Mouse (Mus musculus): Measurements from ENCODE around the gene Ssh3.

Gene Ssh3

DNA sequence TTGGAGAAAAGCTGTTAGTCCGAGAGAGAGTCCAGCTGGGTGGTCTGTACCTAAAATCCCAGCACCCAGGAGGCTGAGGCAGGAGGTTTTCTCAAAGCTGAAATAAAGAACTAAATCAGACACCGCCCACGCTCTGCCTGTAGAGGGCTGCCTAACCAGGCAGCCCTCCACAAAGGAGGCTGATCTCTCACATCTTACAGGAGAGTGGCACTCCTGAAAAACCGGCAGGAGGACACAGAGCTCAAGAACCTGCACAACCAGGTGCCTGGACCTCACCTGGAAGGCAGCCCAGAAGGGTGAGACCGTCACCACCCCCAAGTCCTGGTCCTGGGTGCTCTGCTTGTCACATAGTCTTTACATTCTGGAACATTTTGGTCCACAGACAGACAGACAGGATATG, 28.9 kb upstream of the Ssh3 start:
- no peak for DNase-seq (ENCODE audit: low read depth in 2 of 2, low spot score in 2 of 2)

DNA sequence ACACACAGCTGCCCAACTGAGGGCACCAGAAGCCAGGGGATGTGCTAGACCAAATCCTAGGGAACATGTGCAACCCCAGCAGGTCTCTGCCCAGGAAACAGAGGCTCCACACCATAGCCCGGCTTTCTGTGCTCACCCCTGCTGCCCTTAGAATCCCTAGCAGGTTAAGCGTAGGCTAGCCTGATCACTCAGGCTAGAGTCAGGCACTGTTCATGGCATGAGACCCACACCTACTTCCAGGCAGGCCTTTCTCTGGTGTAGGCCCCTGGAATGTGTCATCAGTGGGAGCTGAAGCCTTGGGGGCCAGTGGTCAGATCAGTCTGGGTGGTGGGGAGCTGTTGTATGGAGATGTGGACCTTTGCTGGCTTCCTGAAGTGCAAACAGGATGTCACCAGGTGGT, 27.6 kb upstream of the Ssh3 start:
- DNase-seq (ENCODE audit: low read depth in 2 of 2, low spot score in 2 of 2): no peak

DNA sequence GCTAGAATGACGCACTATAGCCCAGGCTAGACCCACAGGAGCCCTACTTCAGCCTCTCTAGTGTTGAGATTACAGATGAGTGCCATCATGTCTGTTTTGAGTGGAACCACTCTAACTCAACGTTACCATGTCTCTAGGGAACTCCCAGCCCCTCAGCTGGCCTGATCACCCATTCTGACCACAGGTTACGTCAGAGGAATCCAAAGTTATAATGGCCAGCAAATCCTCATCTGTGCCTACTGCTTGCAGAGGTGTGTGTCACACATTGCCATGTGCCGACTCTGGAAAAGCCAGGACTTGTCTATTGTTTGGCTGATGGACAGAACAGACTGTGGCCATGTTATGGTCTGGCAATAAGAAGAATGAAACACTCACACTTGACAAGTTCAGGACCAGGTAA, 26.4 kb upstream of the Ssh3 start:
- DNase-seq (ENCODE audit: low read depth in 2 of 2, low spot score in 2 of 2): no peak

DNA sequence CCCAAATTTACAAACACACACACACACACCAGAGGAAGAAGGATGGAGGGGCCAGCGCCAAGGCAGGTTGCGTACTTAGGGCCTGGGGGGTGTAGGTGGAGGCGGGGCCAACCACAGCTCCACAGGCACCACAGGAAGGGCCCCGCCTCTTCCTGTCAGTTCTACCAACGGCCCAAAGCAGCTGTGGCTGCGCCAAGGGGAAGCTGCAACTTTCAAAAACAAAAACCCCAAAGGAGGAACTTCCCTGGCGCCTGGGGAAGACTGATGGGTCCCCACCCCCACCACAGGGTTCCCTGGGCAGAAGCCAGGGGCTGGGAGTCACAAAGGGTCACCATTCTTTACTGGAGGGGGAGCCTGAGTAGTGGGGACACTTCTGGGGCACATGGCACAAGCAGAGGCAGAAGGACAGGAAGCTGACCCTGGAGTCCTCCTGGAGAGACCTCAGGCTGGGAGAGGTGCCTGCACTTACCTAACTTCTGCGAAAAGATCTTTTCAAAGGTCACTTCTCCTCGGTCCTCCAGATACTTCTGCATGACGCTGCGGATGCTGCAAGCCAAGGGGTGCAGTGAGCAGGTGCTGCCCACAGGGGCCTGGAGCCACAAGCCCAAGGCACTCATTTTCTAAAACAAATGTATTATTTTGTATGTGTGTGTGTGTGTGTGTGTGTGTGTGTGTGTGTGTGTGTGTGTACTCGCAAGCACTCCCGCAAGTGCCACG, 25.6 kb upstream of the Ssh3 start:
- DNase-seq (ENCODE audit: low read depth in 2 of 2, low spot score in 2 of 2): peak; percentile 62 to 74

DNA sequence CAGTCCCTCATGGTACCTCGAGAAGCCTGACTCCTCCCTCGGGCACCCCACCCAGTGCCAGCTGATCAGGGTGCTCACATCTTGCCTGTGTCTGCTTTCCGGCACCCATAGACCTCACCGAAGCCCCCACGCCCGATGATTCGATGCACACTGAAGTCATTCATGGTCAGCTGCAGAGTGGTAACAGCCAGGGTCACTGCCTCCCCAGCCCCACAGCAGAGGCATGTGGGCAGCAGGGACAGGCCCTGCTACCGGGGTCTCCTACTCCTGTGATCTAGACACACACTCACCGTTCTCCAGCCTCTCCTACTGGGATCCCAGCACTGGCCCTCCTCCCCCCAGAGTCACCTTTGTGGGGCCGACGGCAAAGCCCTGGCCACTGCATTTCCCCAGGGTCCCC, 22.2 kb upstream of the Ssh3 start:
- DNase-seq (ENCODE audit: low read depth in 2 of 2, low spot score in 2 of 2): no peak

DNA sequence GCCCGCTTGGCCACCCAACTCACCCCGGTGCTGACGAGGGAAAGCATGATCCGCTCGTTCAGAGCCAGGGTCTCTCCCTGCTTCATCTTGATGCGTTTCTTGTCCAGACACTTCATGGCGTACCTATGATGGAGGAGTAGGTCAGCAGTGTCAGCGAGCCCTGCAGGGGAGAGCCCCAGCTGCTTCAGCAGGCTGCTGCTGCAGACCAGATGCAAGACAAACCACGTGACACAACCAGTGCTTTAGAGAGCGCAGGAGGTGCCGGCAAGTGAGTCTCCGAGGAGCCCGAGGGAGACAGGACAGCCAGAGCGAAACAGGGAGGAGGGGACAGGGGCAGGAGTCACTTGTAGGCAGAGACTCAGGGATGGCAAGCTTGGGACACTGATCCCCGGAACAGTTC, 21.8 kb upstream of the Ssh3 start:
- no peak for DNase-seq (ENCODE audit: low read depth in 2 of 2, low spot score in 2 of 2)

DNA sequence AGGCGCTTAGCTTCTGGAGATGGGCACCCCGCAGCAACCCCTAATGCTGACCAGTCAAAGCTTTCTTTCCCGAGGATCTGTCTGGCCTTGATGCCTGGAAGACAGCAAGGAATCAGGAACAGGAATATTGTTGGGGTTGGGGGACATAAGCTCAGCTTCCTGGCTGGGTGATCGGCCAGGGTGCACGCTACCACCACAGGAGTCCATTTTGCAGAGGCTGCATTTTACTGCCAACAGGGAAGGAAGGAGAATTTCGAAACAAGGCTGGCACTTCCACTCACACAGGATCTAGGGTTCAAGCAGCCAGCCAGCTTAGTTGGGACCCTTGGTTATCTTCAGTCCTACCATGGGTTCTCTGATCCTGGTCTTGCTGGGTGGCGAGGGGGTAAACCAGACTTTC, 14.7 kb upstream of the Ssh3 start:
- DNase-seq (ENCODE audit: low read depth in 2 of 2, low spot score in 2 of 2): no peak

DNA sequence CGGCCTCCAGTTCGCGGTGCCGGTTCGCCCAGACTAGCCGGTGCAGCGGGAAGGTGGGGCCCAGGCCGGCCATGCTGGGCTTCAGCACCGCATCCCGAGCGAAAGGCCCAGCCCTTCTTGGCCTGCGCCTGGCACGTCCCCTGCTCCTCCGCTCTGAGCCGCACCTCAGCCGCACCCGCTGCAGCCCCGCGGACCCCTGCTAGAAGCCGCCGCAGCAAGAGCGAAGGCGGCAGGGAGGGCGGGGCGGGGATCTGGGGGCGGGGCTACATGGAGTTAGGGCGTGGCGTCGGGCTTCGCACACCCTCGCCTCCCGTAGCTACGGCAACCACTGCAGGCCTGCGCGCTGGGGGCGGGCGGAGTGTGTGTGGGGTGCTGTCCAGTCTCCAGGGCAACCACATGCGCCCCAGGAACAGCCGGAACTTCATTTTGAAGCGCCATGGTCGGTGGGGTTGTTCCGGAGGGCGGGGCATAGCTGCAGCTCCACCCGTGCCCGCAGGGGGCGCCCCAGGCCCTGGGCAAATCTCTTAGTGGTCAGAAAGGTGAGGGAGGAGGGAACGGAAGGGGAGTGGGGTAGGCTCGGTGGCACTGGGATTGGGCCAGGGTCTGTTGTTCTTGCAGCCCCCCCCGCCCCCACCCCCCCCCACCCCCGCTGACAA, 14.0 kb upstream of the Ssh3 start, which contains the start of gene Ankrd13d:
Gene Ankrd13d, minus strand, starts transcription at position 240 of the 656 bp plus-strand sequence.
- peak; percentile 92 to 94 for DNase-seq (ENCODE audit: low read depth in 2 of 2, low spot score in 2 of 2)

DNA sequence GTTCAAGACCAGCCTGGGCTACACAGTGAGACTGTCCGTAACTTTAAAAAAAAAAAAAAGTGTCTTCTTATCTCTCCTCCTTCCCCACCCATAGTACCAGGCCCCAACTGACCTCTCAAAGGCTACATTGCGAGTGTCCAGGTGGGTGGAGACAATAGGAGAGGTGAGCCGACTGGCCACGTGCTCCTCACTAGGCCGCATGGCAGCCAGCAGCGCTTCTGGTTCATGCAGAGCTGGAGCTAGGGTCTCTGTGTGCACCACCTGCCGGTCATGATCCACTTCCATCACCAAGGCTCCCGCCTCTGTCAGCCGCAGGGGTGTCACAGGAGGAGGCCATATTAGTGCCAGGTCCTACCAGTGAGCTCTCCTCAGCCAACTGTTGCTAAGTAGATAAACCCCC, 11.4 kb upstream of the Ssh3 start:
- DNase-seq (ENCODE audit: low read depth in 2 of 2, low spot score in 2 of 2): no peak

DNA sequence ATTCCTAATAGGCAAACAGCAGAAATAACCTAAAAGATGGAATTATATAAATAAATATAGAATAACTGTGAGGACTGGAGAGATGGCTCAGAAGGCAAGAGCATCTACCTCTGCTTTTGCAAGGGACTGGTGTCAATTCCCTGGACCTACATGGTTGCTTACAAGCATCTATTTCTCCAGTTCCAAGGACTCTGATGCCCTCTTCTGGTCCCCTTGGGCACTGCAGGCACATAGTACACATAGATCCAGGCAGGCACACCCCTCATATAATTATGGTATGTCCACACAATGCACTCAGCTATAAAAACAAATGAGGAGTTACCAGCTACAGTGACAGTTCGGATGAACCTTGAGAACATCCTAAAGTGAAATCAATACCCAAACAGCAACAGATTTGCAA, 10.5 kb upstream of the Ssh3 start:
- DNase-seq (ENCODE audit: low read depth in 2 of 2, low spot score in 2 of 2): peak in 1 of 2 experiments; percentile 43

DNA sequence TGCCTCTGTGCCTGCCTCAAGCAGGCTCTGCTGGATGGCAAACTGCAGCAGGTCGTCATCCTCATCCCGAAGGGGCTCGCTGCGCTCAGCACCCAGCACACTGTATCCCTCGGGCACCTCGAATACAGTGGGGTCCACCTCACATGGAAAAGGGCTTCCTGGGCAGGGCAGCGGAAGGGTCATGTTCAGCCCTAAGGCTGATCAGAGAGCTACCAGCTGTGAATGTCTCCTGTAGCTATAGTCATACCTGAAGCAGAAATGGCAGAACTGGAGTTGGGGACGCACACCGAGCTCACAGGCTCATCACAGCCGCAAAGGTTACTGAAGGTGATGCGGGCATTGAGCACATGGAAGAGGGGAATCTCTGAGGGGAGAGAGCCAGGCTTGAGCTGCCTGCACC, 2.0 kb upstream of the Ssh3 start:
- no peak for DNase-seq (ENCODE audit: low read depth in 2 of 2, low spot score in 2 of 2)

DNA sequence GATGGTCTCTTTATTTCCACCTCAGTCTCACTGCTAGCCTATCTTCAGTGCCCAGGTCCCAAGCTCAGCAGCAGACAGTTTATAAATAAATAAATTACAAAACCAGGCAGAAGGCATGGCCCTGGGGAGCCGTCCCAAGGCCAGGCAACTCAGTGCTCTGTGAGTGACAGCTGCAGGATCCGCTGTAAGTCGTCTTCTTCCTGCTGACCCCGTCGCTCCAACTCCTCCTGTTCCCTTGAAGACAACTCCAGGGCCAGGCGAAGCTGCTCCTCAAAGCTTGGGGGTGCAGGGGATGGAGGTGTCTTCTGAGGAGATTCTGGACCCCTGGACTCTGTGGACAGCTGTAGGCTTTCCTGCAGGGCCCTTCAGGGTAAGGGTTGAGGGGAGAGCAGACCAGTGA, 1.2 kb upstream of the Ssh3 start:
- DNase-seq (ENCODE audit: low read depth in 2 of 2, low spot score in 2 of 2): no peak

DNA sequence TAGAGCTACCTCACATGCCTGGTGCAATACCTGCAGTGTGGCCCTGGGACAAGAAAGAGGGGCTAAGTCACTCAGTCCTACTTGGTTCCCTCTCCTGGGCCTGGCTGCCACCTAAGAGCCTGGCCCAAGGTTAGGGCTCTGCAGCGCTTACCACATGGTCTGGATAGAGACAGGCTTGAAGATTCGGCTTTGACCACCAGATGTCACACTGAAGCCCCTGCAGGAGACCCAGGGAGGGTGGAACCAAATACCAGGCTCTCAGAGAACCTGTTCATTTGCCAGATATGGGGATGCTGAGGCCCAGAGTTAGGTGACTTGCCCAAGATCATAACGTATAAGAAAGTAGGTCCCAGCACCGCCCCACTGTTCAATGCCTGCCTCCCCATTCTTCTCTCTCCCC, 3.0 kb downstream of the Ssh3 start:
- no peak for DNase-seq (ENCODE audit: low read depth in 2 of 2, low spot score in 2 of 2)

DNA sequence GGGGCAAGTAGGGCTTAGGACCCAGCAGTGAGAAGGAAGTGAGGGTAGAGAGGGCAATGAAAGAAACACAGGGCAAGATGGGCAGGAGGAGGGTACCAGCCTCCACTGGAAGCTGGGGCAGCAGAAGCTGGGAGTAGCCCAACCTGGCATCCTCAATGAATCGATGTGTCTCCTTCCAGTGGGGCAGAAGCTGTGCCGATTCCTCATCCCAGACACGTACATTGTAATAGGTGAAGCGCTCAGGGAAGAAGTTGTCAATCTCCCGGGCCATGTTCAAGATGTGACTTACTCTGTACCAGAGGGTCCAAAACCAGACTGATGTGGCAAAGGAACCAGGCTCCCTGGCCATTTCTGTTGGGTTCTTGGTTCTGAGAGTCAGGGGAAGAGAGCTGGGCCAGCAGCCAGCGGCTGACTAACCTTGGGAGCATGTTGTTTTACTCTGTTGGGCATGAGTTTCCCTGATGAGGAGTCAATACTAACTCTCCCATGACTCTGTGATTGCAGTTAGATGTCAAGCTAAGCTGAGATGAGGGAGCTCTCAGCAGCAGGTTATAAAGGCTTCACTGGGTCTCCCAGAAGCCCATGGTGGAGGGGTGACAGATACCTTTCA, 4.7 kb downstream of the Ssh3 start:
- no peak for DNase-seq (ENCODE audit: low read depth in 2 of 2, low spot score in 2 of 2)

DNA sequence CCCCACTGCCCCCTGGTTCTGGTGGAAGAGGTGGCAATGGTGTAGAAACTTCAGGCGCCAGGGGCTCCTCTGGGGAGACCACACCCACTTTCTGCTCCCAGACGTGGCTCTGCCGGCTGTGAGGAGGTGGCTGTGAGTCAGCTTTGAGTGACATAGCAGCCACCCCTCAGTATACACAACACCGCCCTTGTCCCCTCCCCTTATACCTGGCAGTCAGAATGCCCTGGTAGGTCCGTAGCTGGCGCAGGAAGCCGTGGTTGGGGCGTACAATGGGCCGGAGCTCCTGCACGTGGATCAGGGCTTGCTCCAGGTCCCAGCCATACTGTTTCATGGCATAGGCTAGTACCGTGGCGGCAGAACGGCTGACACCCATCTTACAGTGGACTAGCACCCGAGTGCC, 5.3 kb downstream of the Ssh3 start:
- no peak for DNase-seq (ENCODE audit: low read depth in 2 of 2, low spot score in 2 of 2)

DNA sequence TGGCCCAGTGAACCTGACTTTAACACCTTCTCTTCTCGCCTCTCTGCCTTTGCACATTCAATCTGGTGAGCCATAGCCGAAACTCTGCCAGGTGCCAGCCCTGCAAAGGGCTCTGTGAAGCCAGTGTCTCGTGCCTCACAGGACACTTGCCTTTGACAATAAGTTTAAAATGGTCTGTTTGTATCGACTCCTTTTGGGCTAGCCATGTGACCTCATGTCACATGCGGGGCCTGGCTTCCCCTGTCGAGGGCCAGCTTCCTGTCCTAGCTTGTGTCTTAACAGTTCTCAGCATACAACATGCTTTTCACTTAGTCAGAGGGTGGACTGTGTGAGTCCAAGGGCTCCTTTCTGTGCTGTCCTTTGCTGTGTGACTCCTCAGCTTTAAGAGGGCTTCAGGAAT, 6.2 kb downstream of the Ssh3 start:
- DNase-seq (ENCODE audit: low read depth in 2 of 2, low spot score in 2 of 2): no peak

DNA sequence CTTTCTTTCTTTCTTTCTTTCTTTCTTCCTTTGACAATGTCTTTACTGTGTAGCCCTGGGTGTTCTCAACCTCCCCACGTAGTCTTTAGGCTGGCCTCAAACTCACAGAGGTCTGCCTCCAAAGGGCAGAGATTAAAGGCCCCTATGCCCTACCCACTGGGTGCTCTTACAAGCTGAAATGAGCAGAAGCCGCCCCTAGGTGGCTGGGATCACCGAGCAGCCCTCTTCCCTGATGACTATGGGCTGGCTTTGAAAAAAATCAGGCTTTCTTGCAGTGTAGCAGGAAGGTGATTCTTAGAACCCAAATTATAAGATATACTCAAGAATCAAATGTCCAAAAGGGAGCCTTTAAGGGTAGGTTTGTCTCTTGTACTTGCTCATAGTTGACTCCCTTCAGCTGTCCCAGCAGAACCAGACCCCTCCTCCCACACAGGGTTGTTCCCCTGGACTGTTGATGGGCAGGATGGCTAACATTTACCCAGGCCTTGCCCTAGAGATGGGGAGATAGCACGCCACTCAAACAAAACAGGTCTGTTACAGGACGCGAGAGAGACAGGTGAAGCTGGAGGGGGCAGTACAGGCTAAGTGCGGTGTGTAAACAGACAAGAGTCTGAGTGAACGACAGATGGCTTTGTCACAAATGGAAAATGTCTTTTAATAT, 7.8 kb downstream of the Ssh3 start:
- peak in 1 of 2 experiments; percentile 39 for DNase-seq (ENCODE audit: low read depth in 2 of 2, low spot score in 2 of 2)

DNA sequence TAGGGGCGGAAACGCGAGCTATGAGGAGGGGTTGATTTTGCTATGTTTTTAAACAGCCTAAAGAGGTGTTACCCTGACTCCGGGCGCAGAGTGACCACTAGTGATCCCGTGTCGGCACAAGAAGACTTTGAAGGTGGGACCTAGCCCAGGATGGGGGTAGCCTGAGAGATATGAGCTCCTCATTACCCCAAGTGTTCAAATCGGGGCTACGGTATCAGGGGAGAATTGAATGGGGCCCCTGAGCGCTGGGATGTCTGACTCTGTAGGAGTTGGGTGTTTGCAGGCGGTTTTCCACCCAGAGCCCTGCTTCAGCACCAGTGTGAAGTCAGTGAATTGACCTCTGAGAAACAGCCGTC, 11.1 kb downstream of the Ssh3 start:
- no peak for DNase-seq (ENCODE audit: low read depth in 2 of 2, low spot score in 2 of 2)

DNA sequence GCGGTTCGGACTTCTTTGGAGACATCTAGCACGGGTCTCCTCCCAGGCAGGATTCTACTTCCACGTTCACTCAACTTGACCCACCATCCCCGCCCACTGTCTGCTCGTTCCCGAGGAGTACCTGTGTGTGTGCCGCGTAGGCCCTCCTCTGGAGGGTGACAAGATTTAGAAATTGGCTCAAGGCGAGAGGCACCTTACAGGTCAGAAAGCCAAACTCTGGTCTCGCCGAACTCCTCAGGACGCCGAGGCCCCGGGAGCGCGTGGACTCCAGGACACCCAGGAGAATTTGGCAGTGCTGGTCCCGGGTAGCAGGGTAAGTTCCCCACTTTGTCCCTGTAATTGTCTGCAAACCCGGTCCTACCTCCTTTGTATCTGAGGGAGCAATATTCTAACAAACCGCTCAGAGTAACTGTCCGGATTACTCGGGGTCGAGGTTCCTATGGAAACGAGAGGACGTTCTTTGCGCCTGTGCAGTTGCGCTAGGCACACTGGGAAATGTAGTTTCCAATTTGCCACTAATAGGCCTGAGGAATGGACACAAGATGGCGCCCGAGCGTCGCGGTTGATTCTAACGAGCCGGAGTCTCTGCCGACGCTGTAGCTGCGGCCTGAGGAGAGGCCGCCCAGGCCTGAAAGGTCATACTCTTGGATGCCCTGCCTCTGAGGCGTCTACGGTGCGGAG, 11.6 kb downstream of the Ssh3 start:
- DNase-seq (ENCODE audit: low read depth in 2 of 2, low spot score in 2 of 2): peak; percentile 78 to 86

DNA sequence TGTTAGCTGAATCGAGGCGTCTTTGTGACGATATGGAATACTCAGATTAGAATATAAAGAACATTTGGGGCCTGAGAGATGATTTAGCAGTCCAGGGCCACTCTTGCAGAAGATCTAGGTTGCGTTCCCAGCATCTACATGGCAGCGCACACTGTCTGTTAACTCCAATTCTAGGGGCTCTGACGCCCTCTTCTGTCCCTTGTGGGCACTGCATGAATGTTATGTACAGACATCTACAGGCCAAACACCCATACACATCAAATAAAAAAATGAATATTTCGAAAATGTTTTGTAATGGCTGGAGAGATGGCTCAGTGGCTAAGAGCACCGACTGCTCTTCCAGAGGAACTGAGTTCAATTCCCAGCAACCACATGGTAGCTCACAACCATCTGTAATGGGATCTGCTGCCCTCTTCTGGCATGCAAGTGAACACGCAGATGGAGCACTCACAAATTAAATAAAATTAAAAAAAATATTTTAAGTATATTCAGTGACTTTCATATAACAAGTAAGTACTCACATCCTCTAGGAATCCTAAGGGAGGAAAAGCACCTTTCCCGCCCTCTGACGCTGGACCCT, 13.3 kb downstream of the Ssh3 start:
- DNase-seq (ENCODE audit: low read depth in 2 of 2, low spot score in 2 of 2): no peak

DNA sequence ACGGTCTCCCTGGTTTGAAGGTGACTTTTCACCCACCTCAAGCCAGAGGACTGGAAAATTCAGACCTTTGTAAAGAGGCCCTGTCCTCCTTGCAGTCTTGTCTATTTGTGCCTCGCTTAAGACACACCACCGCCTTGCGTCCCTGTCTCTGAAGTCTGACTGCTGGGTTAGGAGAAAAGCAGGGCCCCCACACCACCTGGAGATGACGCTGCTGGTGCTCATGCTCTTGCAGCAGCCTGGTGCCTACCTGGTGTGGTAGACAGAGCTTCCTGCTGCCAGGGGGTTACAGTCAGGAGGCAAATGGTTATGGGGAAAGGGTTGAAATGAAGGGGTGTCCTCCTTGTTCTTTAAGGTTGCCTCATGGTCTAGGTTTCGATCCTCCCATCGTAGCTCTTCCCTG, 14.8 kb downstream of the Ssh3 start:
- DNase-seq (ENCODE audit: low read depth in 2 of 2, low spot score in 2 of 2): no peak
